Mouse (Mus musculus) thymus, adult 2 months (tissue): ENCODE results near the gene Ndrg4. TPM values are rescaled to one million over a fixed set of nuclear protein-coding genes. Genes with fewer than 3 reads are reported as not detected.
A peak's percentile ranks its signal among the peaks of the same experiment; 100 is the strongest.

Experiments used
- DNase-seq: peaks from one replicate; pipeline ENCODE4 v3.0.0; 2021
- H3K27ac ChIP-seq: fragments of 200-500 bp; 2 replicates; pipeline ENCODE4 v1.5.1; 2012; ENCODE audit warnings: low read length, control low read depth; ENCODE audit not compliant: control insufficient read depth, insufficient read depth
- H3K27me3 ChIP-seq: fragments of 200-500 bp; 2 replicates; pipeline ENCODE4 v1.6.1; 2012; ENCODE audit warnings: mild to moderate bottlenecking, low read length, moderate library complexity, mixed read lengths; ENCODE audit not compliant: control insufficient read depth, insufficient read depth
- H3K36me3 ChIP-seq: fragments of 200-500 bp; 2 replicates; pipeline ENCODE4 v1.6.1; 2012; ENCODE audit warnings: mild to moderate bottlenecking, low read length, moderate library complexity; ENCODE audit not compliant: control insufficient read depth, insufficient read depth
- H3K4me1 ChIP-seq: fragments of 200-500 bp; replicated peaks from 2 replicates; pipeline ENCODE4 v1.6.1; 2012; ENCODE audit warnings: low read length; ENCODE audit not compliant: control insufficient read depth, insufficient read depth
- H3K4me3 ChIP-seq: fragments of 200-500 bp; 2 replicates; pipeline ENCODE4 v1.5.1; 2012; ENCODE audit warnings: mild to moderate bottlenecking, low read length, control low read depth, moderate library complexity; ENCODE audit not compliant: control insufficient read depth, insufficient read depth
- CTCF ChIP-seq: fragments of 200-500 bp; IDR thresholded peaks from 2 replicates; pipeline ENCODE4 v1.5.1; 2012; ENCODE audit warnings: mild to moderate bottlenecking, control low read depth, low read length, moderate library complexity, borderline replicate concordance; ENCODE audit not compliant: control insufficient read depth, poor library complexity, insufficient read depth; ENCODE audit errors: extremely low read depth
- POLR2A ChIP-seq: fragments of 200-500 bp; IDR thresholded peaks from 2 replicates; pipeline ENCODE4 v1.6.1; 2012; ENCODE audit warnings: mild to moderate bottlenecking, low read length, control low read depth, moderate library complexity; ENCODE audit not compliant: control insufficient read depth, poor library complexity, insufficient read depth; ENCODE audit errors: extremely low read depth
- WGBS: fragments of 180-500 bp; shearing (Covaris S2); methylation state at CpG from one replicate; pipeline ENCODE4 v1.1.7; 2018; 5-methylcytosine and 5-hydroxymethylcytosine counted together
- polyA plus RNA-seq: library from polyadenylated mRNA; depleted of rRNA; stranded (reverse); fragments of >200 nt; gene quantifications from 2 replicates; pipeline ENCODE4 v1.2.3, GENCODE M21; 2012

The Ndrg4 gene
- polyA plus RNA-seq, 1 experiment: 28.3 TPM

DNA sequence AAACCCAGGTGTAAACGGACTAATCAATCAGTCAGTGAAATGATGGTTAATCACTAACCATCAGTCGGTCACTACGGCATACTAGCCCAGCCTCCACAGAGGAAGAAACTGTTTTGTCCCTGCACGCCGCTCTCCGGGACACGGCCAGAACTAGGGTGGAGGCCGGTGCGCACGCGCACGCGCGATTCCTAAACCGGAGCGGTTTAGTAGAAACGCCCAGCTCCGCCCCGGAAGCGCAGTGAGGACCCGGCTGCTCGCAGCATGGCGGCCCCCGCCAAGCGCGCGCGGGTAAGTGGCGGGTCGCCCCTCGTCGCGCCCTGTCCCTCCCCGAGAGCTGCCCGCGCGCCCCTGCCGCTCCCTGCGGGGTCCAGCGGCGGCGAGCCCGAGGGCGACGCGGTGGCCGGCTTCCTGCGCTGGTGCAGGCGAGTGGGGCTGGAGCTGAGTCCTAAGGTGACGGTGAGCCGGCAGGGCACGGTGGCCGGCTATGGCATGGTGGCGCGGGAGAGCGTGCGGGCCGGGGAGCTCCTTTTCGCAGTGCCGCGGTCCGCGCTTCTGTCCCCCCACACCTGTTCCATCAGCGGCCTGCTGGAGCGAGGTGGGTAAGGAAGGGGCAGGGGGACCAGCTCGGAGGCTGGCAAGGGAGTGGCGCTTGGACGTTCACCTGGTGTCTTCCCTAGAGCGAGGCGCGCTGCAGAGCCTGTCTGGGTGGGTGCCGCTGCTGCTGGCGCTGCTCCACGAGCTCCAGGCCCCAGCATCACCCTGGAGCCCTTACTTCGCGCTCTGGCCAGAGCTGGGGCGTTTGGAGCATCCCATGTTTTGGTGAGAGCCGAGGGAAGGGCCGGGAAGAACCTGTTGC, 39.1 kb downstream of the Ndrg4 start, which contains the start of gene Setd6:
TSS of gene Setd6 (plus strand) at position 206 of the 856 bp plus-strand sequence.
- DNase-seq: peak; percentile 83
- WGBS: 1% methylated on average over 79 of the region's 79 CpGs
- Histone ChIP-seq H3K27ac (no peak within 1 kb of the TSS), H3K27me3 (no peaks in the 10 kb centered on the region), H3K36me3 (peaks cover 30% of the 10 kb centered on the region), H3K4me1 (peaks cover 8% of the 10 kb centered on the region), H3K4me3 (peak within 1 kb of the TSS; percentile 87)
- peak; percentile 76; the same call in 1 of the 2 replicates for TF ChIP-seq POLR2A
- TF ChIP-seq CTCF: peak; percentile 11; the same call in 1 of the 2 replicates

DNA sequence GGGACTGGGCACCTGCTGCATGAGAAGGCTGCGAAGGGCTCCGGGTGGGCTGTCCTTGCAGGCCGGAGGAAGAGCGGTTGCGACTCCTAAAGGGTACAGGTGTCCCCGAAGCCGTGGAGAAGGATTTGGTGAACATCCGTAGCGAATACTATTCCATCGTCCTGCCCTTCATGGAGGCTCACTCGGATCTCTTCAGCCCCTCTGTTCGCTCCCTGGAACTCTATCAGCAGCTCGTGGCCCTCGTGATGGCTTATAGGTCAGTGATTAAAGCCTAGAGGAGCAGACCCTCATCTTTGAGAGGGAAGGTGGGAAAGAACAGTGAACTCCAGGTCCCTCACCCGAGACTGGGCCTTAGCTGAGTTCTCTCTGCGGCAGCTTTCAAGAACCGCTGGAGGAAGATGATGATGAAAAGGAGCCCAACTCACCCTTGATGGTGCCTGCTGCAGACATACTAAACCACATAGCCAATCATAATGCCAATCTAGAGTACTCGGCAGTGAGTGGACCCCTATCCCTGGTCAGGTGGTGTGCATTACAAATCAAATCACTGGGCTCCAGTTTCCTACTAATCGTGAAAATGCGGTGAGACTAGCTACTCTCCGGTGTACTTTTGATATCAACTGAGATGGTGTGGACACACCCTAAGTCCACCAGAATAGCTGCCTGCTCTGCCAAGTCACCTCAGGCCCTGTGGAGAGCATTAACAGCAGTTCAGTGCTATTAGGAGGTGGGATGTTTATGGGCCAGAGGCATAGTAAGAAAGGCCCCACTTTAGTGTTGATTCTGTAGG, 40.0 kb downstream of the Ndrg4 start:
- no peak for TF ChIP-seq CTCF
- no peak for TF ChIP-seq POLR2A
- no peak for DNase-seq
- Histone ChIP-seq H3K27me3 (no peaks in the 10 kb centered on the region), H3K36me3 (peaks cover 38% of the 10 kb centered on the region), H3K4me3 (peak overlapping the region; percentile 87), H3K4me1 (peaks cover 8% of the 10 kb centered on the region), H3K27ac (no peak overlapping the region)
- 44% methylated on average over 21 of the region's 21 CpGs for whole genome bisulfite sequencing

DNA sequence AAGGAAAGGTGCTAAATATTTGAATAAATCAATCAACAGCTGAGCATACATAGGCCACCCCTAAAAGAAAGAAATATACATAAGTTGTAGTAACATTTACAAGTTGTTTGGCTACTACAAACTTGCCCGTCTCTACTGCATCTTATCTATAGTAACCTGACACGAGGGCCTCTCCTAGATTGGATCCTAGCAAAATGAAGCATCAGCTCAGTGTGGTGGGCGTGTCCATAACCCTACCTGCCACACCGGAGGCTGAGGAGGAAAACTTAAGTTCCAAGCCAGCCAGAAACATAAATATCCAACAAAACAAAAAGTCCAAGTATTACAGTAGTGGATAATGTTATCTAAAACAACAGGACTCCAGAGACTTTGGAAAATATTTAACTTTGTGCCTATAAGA, 50.8 kb downstream of the Ndrg4 start:
- H3K27me3 ChIP-seq: no peaks in the 10 kb centered on the region
- no peaks in the 10 kb centered on the region for H3K4me1 ChIP-seq
- 94% methylated on average over 4 of the region's 4 CpGs for WGBS
- no peak overlapping the region for H3K4me3 ChIP-seq
- H3K27ac ChIP-seq: no peak overlapping the region
- TF ChIP-seq CTCF (no peak), POLR2A (no peak)
- no peak for DNase-seq
- peaks cover 91% of the 10 kb centered on the region for H3K36me3 ChIP-seq

DNA sequence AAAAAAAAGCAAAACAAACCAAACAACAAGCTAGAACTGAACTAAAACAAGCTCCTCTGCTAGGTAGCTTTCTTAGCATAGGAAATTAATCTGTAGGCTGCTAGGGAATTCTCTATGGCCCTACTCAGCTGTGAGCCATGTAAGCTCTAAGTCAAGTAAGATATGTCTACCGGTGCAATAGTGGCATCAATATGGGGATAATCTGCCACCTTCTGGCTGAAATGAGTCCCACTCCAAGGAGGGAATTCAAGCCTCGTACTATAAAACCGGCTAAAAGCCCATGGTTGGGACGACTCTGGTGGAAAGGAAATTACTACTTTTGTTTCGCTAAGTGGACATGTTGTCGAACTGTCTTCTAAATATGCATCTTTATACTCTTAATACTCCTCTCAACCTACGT, 61.8 kb downstream of the Ndrg4 start:
- Histone ChIP-seq H3K36me3 (peaks cover 99% of the 10 kb centered on the region), H3K4me1 (no peaks in the 10 kb centered on the region), H3K4me3 (no peak overlapping the region), H3K27ac (no peak overlapping the region), H3K27me3 (no peaks in the 10 kb centered on the region)
- WGBS: 91% methylated on average over 7 of the region's 7 CpGs
- TF ChIP-seq POLR2A: no peak
- TF ChIP-seq CTCF: no peak
- DNase-seq: no peak

DNA sequence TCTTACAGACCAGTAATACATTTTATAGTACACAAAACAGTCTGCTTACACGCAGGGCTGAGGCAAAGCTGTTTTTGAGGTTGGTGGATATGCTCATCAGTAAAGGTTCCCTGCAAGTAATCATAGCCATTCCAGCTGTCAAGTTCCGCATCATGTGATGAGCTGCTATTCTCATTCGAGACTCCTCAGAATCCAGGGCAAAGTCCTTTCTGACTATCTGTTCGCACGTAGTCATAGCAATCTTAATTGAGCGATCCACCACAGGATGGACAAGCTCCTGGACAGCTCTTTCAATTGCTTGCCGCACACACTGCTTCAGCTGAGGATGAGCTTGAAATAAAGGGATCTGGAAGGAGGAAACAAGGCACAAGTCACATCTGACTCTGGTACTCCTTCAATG, 65.0 kb downstream of the Ndrg4 start:
- no peak overlapping the region for H3K4me3 ChIP-seq
- H3K4me1 ChIP-seq: no peaks in the 10 kb centered on the region
- TF ChIP-seq CTCF (no peak), POLR2A (no peak)
- no peaks in the 10 kb centered on the region for H3K27me3 ChIP-seq
- H3K27ac ChIP-seq: no peak overlapping the region
- WGBS: 96% methylated on average over 7 of the region's 7 CpGs
- peaks cover 100% of the 10 kb centered on the region for H3K36me3 ChIP-seq
- DNase-seq: no peak

DNA sequence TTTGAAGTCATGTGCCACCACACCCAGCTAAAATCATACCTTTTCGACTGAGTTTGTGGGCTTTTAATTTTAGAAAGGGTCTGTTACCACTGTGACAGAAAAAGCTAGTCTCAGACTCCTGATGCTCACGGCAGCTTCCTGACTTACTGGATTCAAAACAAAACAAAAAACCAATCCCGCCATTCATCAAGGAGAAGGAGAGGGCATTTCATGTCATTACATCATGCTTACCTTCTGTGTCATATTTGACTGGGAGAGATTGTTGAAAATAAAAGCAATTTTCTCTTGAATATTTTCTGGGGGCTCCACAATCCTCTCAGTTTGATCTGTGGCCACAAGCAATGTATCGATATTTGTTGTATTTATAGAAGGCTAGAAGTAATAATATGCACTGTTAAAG, 71.2 kb downstream of the Ndrg4 start:
- no peak overlapping the region for H3K4me3 ChIP-seq
- 95% methylated on average over 4 of the region's 4 CpGs for WGBS
- no peak for DNase-seq
- H3K27ac ChIP-seq: no peak overlapping the region
- H3K4me1 ChIP-seq: no peaks in the 10 kb centered on the region
- no peaks in the 10 kb centered on the region for H3K27me3 ChIP-seq
- H3K36me3 ChIP-seq: peaks cover 92% of the 10 kb centered on the region
- TF ChIP-seq POLR2A: no peak
- TF ChIP-seq CTCF: no peak
